Mouse (Mus musculus) C2C12 (cell line): Measurements from ENCODE around the gene Rbms3. TPM values are rescaled to one million over a fixed set of nuclear protein-coding genes. Genes with fewer than 3 reads are reported as not detected.

Experiments used
- H3K27me3 ChIP-seq: one replicate; pipeline ENCODE4 v1.6.1; 2011; ENCODE audit not compliant: control insufficient read depth, insufficient read depth, insufficient read length
- H3K36me3 ChIP-seq: one replicate; pipeline ENCODE4 v1.6.1; 2011; ENCODE audit not compliant: control insufficient read depth, insufficient read depth
- H3K4me3 ChIP-seq: one replicate; pipeline ENCODE4 v1.5.1; 2011; ENCODE audit warnings: mild to moderate bottlenecking, control low read depth; ENCODE audit not compliant: poor library complexity, insufficient read depth, severe bottlenecking
- H3K79me2 ChIP-seq: one replicate; pipeline ENCODE4 v1.6.1; 2011; ENCODE audit not compliant: control insufficient read depth, insufficient read depth
- H3K79me3 ChIP-seq: one replicate; pipeline ENCODE4 v1.6.1; 2011; ENCODE audit warnings: low read depth, control low read depth
- H3ac ChIP-seq: one replicate; pipeline ENCODE3; 2011; ENCODE audit warnings: low read depth; ENCODE audit not compliant: control insufficient read depth, insufficient read length
- CEBPB ChIP-seq: IDR thresholded peaks from one replicate; pipeline ENCODE4 v1.6.1; 2011; ENCODE audit warnings: low read depth, mild to moderate bottlenecking, control low read depth, moderate library complexity
- CTCF ChIP-seq: IDR thresholded peaks from one replicate; pipeline ENCODE4 v1.5.1; 2011; ENCODE audit not compliant: control insufficient read depth, insufficient read depth, insufficient read length
- FOSL1 ChIP-seq: IDR thresholded peaks from one replicate; pipeline ENCODE4 v1.8.0; 2011; ENCODE audit warnings: mild to moderate bottlenecking, low read length; ENCODE audit not compliant: poor library complexity, insufficient read depth, severe bottlenecking
- MAX ChIP-seq: IDR thresholded peaks from one replicate; pipeline ENCODE4 v1.6.1; 2011; ENCODE audit warnings: mild to moderate bottlenecking, control low read depth
- MYOD1 ChIP-seq: IDR thresholded peaks from one replicate; pipeline ENCODE4 v1.6.1; 2011; ENCODE audit warnings: low read depth; ENCODE audit not compliant: control insufficient read depth, insufficient read length
- MYOG ChIP-seq: IDR thresholded peaks from one replicate; pipeline ENCODE4 v1.6.1; 2011; ENCODE audit not compliant: control insufficient read depth, insufficient read length; ENCODE audit errors: extremely low read depth
- USF1 ChIP-seq: IDR thresholded peaks from one replicate; pipeline ENCODE4 v1.6.1; 2011; ENCODE audit warnings: low read depth, mild to moderate bottlenecking, control low read depth, moderate library complexity
- polyA plus RNA-seq: library from polyadenylated mRNA; unstranded; fragments of >200 nt; fragmentation: generic; extraction: Trizol; gene quantifications from one replicate; pipeline ENCODE4 v1.2.1, GENCODE M21; 2012; ENCODE audit warnings: missing spikeins

Gene Rbms3
- polyA plus RNA-seq, 1 experiment, result 2.7 TPM

GRCm38 (mm10) chr9:116923151-116923550, 706.6 kb downstream of the Rbms3 start:
- no peaks in the 10 kb centered on the region for H3K36me3 ChIP-seq
- H3ac ChIP-seq, result no peak overlapping the region
- TF ChIP-seq MYOD1 (no peak), FOSL1 (no peak), CTCF (no peak), MAX (no peak), CEBPB (no peak), MYOG (no peak), USF1 (no peak)
- no peaks in the 10 kb centered on the region for H3K79me3 ChIP-seq
- no peak overlapping the region for H3K4me3 ChIP-seq
- H3K79me2 ChIP-seq, result no peaks in the 10 kb centered on the region
- no peaks in the 10 kb centered on the region for H3K27me3 ChIP-seq

GRCm38 (mm10) chr9:116922561-116922960, 707.2 kb downstream of the Rbms3 start:
- TF ChIP-seq MYOG (no peak), MYOD1 (peak; percentile 70), CTCF (no peak), MAX (no peak)
- no peaks in the 10 kb centered on the region for H3K27me3 ChIP-seq
- no peak overlapping the region for H3ac ChIP-seq
- no peaks in the 10 kb centered on the region for H3K79me2 ChIP-seq
- no peaks in the 10 kb centered on the region for H3K36me3 ChIP-seq
- H3K79me3 ChIP-seq, result no peaks in the 10 kb centered on the region
- H3K4me3 ChIP-seq, result no peak overlapping the region

GRCm38 (mm10) chr9:116919441-116920019, 710.2 kb downstream of the Rbms3 start:
- Histone ChIP-seq H3K79me2 (no peaks in the 10 kb centered on the region), H3K27me3 (no peaks in the 10 kb centered on the region), H3K36me3 (no peaks in the 10 kb centered on the region), H3K79me3 (no peaks in the 10 kb centered on the region), H3K4me3 (no peak overlapping the region), H3ac (no peak overlapping the region)
- TF ChIP-seq CTCF (no peak), MYOG (no peak), USF1 (no peak), MAX (no peak), FOSL1 (no peak), MYOD1 (no peak), CEBPB (no peak)

- H3K79me2 ChIP-seq, result no peaks in the 10 kb centered on the region
- no peaks in the 10 kb centered on the region for H3K79me3 ChIP-seq
- no peaks in the 10 kb centered on the region for H3K27me3 ChIP-seq
- H3K4me3 ChIP-seq, result no peak overlapping the region
- H3ac ChIP-seq, result no peak overlapping the region
- TF ChIP-seq MAX, result no peak
- TF ChIP-seq CEBPB, result no peak
- TF ChIP-seq MYOD1, result no peak
- no peak for TF ChIP-seq CTCF
- no peak for TF ChIP-seq MYOG
- TF ChIP-seq USF1, result no peak
- TF ChIP-seq FOSL1, result no peak
- H3K36me3 ChIP-seq, result no peaks in the 10 kb centered on the region
These were observed 717.2 kb downstream of the Rbms3 start for GRCm38 (mm10) chr9:116912493-116912847.

- Histone ChIP-seq H3K27me3 (no peaks in the 10 kb centered on the region), H3K79me3 (no peaks in the 10 kb centered on the region), H3ac (no peak overlapping the region), H3K4me3 (no peak overlapping the region), H3K79me2 (no peaks in the 10 kb centered on the region), H3K36me3 (no peaks in the 10 kb centered on the region)
- TF ChIP-seq MYOD1 (no peak), CEBPB (no peak), USF1 (no peak), MYOG (no peak), FOSL1 (no peak), MAX (no peak), CTCF (no peak)
These were observed 717.8 kb downstream of the Rbms3 start for GRCm38 (mm10) chr9:116911781-116912492.

- peak; percentile 17 for TF ChIP-seq CEBPB
- no peak for TF ChIP-seq USF1
- no peak overlapping the region for H3K4me3 ChIP-seq
- H3ac ChIP-seq, result no peak overlapping the region
- no peaks in the 10 kb centered on the region for H3K36me3 ChIP-seq
- H3K79me2 ChIP-seq, result no peaks in the 10 kb centered on the region
- no peaks in the 10 kb centered on the region for H3K27me3 ChIP-seq
- no peaks in the 10 kb centered on the region for H3K79me3 ChIP-seq
These were observed 720.2 kb downstream of the Rbms3 start for GRCm38 (mm10) chr9:116909511-116909910.
